Mouse (Mus musculus) midbrain, embryonic 14.5 days (tissue): ENCODE measurements around the gene Mettl15. TPM values are rescaled to one million over a fixed set of nuclear protein-coding genes. Genes with fewer than 3 reads are reported as not detected.

Experiments used
- ATAC-seq: fragments of 200-750 bp; cut with Nextera tagmentation; 2 replicates; pipeline ENCODE4 v1.8.0; 2017; ENCODE audit warnings: moderate number of reproducible peaks, moderate library complexity; ENCODE audit not compliant: low FRiP score, low TSS enrichment
- DNase-seq: peaks from one replicate; pipeline ENCODE4 v3.0.0-alpha.2; 2015
- H3K27ac ChIP-seq: fragments of 300-500 bp; sonication (generic); replicated peaks from 2 replicates; pipeline ENCODE4 v1.5.1; 2014; ENCODE audit warnings: mild to moderate bottlenecking, low read depth, low read length, moderate library complexity
- H3K27me3 ChIP-seq: fragments of 300-500 bp; sonication (generic); 2 replicates; pipeline ENCODE4 v1.6.1; 2014; ENCODE audit warnings: low read length, control low read depth, mixed read lengths; ENCODE audit not compliant: control insufficient read depth, insufficient read depth
- H3K36me3 ChIP-seq: fragments of 300-500 bp; sonication (generic); 2 replicates; pipeline ENCODE4 v1.6.1; 2014; ENCODE audit warnings: low read length, control low read depth; ENCODE audit not compliant: control insufficient read depth, insufficient read depth
- H3K4me1 ChIP-seq: fragments of 300-500 bp; sonication (generic); 2 replicates; pipeline ENCODE4 v1.6.1; 2014; ENCODE audit warnings: mild to moderate bottlenecking, antibody characterized with exemption, low read length, control low read depth; ENCODE audit not compliant: control insufficient read depth, insufficient read depth
- H3K4me2 ChIP-seq: fragments of 300-500 bp; sonication (generic); 2 replicates; pipeline ENCODE4 v1.6.1; 2014; ENCODE audit warnings: mild to moderate bottlenecking, low read length, moderate library complexity
- H3K4me3 ChIP-seq: fragments of 300-500 bp; sonication (generic); replicated peaks from 2 replicates; pipeline ENCODE4 v1.5.1; 2014; ENCODE audit warnings: low read depth, low read length
- H3K9ac ChIP-seq: fragments of 300-500 bp; sonication (generic); replicated peaks from 2 replicates; pipeline ENCODE4 v1.6.1; 2014; ENCODE audit warnings: mild to moderate bottlenecking, low read length, moderate library complexity
- H3K9me3 ChIP-seq: fragments of 300-500 bp; sonication (generic); 2 replicates; pipeline ENCODE4 v1.6.1; 2016; ENCODE audit warnings: low read length, control low read depth, mixed read lengths; ENCODE audit not compliant: control insufficient read depth
- WGBS: fragments of 180-500 bp; shearing (Covaris S2); extraction: QIAGEN DNeasy Blood & Tissue Kit; methylation state at CpG from one replicate; pipeline ENCODE4 v1.1.7; 2014; 5-methylcytosine and 5-hydroxymethylcytosine counted together
- polyA plus RNA-seq: library from polyadenylated mRNA; unstranded; fragments of >200 nt; fragmentation: Nextera tagmentation; extraction: Ambion mirVana; gene quantifications from 2 replicates; pipeline ENCODE4 v1.2.1, GENCODE M21; 2014

Mettl15 gene
- polyA plus RNA-seq, 1 experiment from 2014 or later = 10.7 TPM

- DNase-seq = no peak
Observed at GRCm38 (mm10) chr2:109280272-109280599, 312 bp downstream of the Mettl15 start.

GRCm38 (mm10) chr2:109278036-109278435, 2.5 kb downstream of the Mettl15 start:
- H3K9ac ChIP-seq = peak overlapping the region; percentile 28; the same call in 1 of the 2 replicates
- H3K4me2 ChIP-seq = peak overlapping the region; percentile 59
- peaks cover 12% of the 10 kb centered on the region; the same call in 1 of the 2 replicates for H3K4me1 ChIP-seq
- peak overlapping the region; percentile 38 for H3K4me3 ChIP-seq
- ATAC-seq (no peak), DNase-seq (peak; percentile 35)
- under 1% methylated on average over 16 of the region's 16 CpGs for WGBS
- H3K9me3 ChIP-seq = no peaks in the 10 kb centered on the region
- no peaks in the 10 kb centered on the region for H3K36me3 ChIP-seq
- H3K27me3 ChIP-seq = no peaks in the 10 kb centered on the region
- H3K27ac ChIP-seq = no peak overlapping the region

More at GRCm38 (mm10) chr2:109280272-109280599, 312 bp downstream of the Mettl15 start:
- Histone ChIP-seq H3K36me3 (no peaks in the 10 kb centered on the region), H3K9ac (peak overlapping the region; percentile 51), H3K9me3 (no peaks in the 10 kb centered on the region), H3K27me3 (no peaks in the 10 kb centered on the region), H3K4me3 (peak overlapping the region; percentile 60), H3K4me2 (peak overlapping the region; percentile 85), H3K27ac (peak overlapping the region; percentile 43), H3K4me1 (peaks cover 12% of the 10 kb centered on the region; the same call in 1 of the 2 replicates)
- ATAC-seq = no peak
- 3% methylated on average over 4 of the region's 4 CpGs for WGBS

- no peaks in the 10 kb centered on the region for H3K36me3 ChIP-seq
- peak overlapping the region; percentile 38 for H3K4me3 ChIP-seq
- 12% methylated on average over 7 of the region's 7 CpGs for WGBS
- ATAC-seq (no peak), DNase-seq (peak; percentile 6)
- H3K9me3 ChIP-seq = no peaks in the 10 kb centered on the region
- H3K4me1 ChIP-seq = peaks cover 12% of the 10 kb centered on the region; the same call in 1 of the 2 replicates
- no peaks in the 10 kb centered on the region for H3K27me3 ChIP-seq
- H3K27ac ChIP-seq = no peak overlapping the region
- peak overlapping the region; percentile 59 for H3K4me2 ChIP-seq
- H3K9ac ChIP-seq = peak overlapping the region; percentile 28; the same call in 1 of the 2 replicates
Observed at GRCm38 (mm10) chr2:109277593-109277992, 3.0 kb downstream of the Mettl15 start.

GRCm38 (mm10) chr2:109273098-109273497, 7.5 kb downstream of the Mettl15 start:
- H3K27ac ChIP-seq = no peak overlapping the region
- H3K9ac ChIP-seq = no peak overlapping the region
- H3K4me1 ChIP-seq = 0 out of 2 replicates have a peak, but pooled peaks cover 5% of the 10 kb centered on the region
- 94% methylated on average over 1 of the region's 1 CpGs for WGBS
- H3K36me3 ChIP-seq = no peaks in the 10 kb centered on the region
- no peaks in the 10 kb centered on the region for H3K27me3 ChIP-seq
- no peak overlapping the region for H3K4me2 ChIP-seq
- ATAC-seq = no peak
- H3K9me3 ChIP-seq = no peaks in the 10 kb centered on the region
- H3K4me3 ChIP-seq = no peak overlapping the region
- DNase-seq = no peak

- H3K27ac ChIP-seq = no peak overlapping the region
- no peak overlapping the region for H3K4me3 ChIP-seq
- 86% methylated on average over 1 of the region's 1 CpGs for WGBS
- H3K4me2 ChIP-seq = no peak overlapping the region
- no peaks in the 10 kb centered on the region for H3K9me3 ChIP-seq
- H3K27me3 ChIP-seq = no peaks in the 10 kb centered on the region
- no peak overlapping the region for H3K9ac ChIP-seq
- H3K4me1 ChIP-seq = no peaks in the 10 kb centered on the region
- no peak for DNase-seq
- H3K36me3 ChIP-seq = no peaks in the 10 kb centered on the region
- no peak for ATAC-seq
Observed at GRCm38 (mm10) chr2:109262779-109263178, 17.8 kb downstream of the Mettl15 start.

- H3K27me3 ChIP-seq = no peaks in the 10 kb centered on the region
- no peak overlapping the region for H3K4me2 ChIP-seq
- DNase-seq (no peak), ATAC-seq (no peak)
- WGBS = 74% methylated on average over 3 of the region's 3 CpGs
- H3K4me1 ChIP-seq = no peaks in the 10 kb centered on the region
- H3K4me3 ChIP-seq = no peak overlapping the region
- no peak overlapping the region for H3K9ac ChIP-seq
- no peaks in the 10 kb centered on the region for H3K9me3 ChIP-seq
- no peak overlapping the region for H3K27ac ChIP-seq
- H3K36me3 ChIP-seq = no peaks in the 10 kb centered on the region
Observed at GRCm38 (mm10) chr2:109241947-109242346, 38.6 kb downstream of the Mettl15 start.

GRCm38 (mm10) chr2:109235741-109236140, 44.8 kb downstream of the Mettl15 start:
- WGBS = 91% methylated on average over 1 of the region's 1 CpGs

GRCm38 (mm10) chr2:109233876-109234275, 46.7 kb downstream of the Mettl15 start:
- Histone ChIP-seq H3K9ac (no peak overlapping the region), H3K27me3 (no peaks in the 10 kb centered on the region), H3K9me3 (no peaks in the 10 kb centered on the region), H3K4me2 (no peak overlapping the region), H3K4me1 (no peaks in the 10 kb centered on the region), H3K27ac (no peak overlapping the region), H3K36me3 (no peaks in the 10 kb centered on the region), H3K4me3 (no peak overlapping the region)
- no peak for ATAC-seq
- WGBS = 84% methylated on average over 4 of the region's 4 CpGs
- no peak for DNase-seq

More at GRCm38 (mm10) chr2:109235741-109236140, 44.8 kb downstream of the Mettl15 start:
- Histone ChIP-seq H3K4me2 (no peak overlapping the region), H3K4me3 (no peak overlapping the region), H3K27ac (no peak overlapping the region), H3K4me1 (no peaks in the 10 kb centered on the region), H3K27me3 (no peaks in the 10 kb centered on the region), H3K9me3 (no peaks in the 10 kb centered on the region), H3K9ac (no peak overlapping the region), H3K36me3 (no peaks in the 10 kb centered on the region)
- DNase-seq (no peak), ATAC-seq (no peak)

GRCm38 (mm10) chr2:109230443-109230842, 50.1 kb downstream of the Mettl15 start:
- Histone ChIP-seq H3K4me3 (no peak overlapping the region), H3K4me1 (no peaks in the 10 kb centered on the region), H3K27ac (no peak overlapping the region), H3K4me2 (no peak overlapping the region), H3K9ac (no peak overlapping the region), H3K36me3 (no peaks in the 10 kb centered on the region), H3K27me3 (no peaks in the 10 kb centered on the region), H3K9me3 (no peaks in the 10 kb centered on the region)
- ATAC-seq = no peak
- no peak for DNase-seq
